Mouse (Mus musculus): ENCODE measurements around the gene Pcbd2.

Pcbd2 gene

DNA sequence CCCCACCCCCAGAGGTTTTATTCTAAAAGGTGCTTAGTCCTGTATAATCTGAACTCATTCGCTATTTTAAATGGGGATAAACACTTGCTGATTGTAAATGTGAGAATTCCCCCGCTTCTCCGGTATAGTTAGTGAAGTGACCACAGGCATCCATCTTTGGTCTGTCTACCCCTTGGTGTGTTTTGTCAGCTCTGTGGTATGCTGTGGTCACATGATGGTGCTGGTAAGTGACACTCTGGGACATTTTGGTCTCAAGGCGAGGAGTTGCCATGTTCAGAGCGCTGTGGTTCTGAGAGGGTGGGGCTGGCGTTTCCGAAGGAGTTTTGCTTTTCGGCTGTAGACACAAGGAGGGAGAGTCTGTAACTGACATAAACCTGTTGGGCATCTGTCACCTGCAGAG lies 10.7 kb downstream of the Pcbd2 start:
- DNase-seq, result no peak

DNA sequence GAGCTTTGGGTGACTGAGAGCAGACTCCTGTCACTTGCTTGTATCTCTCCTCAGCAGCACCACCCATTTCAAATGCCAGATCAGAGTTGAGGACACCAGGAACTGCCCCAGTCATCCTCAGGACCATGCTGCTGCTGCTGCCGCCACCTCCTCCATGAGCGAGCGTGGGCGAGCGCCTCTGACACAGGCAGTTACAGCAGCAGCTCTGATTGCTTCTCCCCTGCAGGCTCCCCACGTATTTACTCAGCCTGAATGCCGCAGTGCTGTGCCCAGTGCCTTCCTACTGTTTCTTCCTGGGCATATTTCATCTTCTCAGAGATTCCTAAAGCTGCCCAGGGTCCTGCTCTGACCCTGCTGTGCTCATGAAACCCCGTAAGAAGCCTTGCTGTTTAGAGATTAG lies 15.1 kb downstream of the Pcbd2 start:
- DNase-seq, result no peak

DNA sequence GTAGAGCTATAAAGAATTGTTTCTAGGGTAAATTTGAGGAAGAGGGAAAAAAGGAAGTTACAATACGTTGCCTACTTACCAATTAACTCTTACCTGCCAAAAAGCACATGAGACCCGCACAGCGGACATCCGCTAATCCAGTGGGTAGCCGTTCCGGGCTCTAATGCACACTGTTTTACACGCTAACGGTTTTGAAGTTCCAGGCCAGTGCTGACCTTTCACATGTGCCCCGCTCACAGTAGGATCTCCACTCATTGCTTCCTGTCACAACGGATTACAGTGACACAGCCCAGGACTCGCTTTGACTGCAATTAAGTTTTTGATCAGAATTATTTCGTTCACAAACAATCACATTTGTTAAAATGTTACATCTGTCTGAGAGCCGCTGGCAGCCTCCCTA lies 27.2 kb downstream of the Pcbd2 start:
- no peak for DNase-seq

DNA sequence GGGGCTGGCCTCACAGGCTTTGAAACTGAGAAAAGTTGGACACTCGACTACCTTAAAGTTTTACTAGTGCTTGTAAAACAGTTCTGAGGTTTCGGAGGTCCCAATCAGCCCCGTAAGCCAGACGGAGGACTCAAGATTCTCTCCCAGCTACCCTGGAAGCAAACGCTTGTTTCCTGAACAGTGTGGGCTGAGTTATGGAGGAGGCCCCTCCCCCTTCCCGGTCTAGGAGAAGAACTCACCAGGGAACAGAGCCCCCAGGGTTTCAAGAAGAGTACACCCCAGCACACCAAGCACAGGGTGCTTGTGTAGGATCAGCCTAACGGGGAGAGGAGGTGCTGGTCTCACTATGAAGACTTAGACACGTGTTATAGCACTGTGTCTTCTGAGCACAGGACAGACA lies 29.6 kb downstream of the Pcbd2 start:
- no peak for DNase-seq

DNA sequence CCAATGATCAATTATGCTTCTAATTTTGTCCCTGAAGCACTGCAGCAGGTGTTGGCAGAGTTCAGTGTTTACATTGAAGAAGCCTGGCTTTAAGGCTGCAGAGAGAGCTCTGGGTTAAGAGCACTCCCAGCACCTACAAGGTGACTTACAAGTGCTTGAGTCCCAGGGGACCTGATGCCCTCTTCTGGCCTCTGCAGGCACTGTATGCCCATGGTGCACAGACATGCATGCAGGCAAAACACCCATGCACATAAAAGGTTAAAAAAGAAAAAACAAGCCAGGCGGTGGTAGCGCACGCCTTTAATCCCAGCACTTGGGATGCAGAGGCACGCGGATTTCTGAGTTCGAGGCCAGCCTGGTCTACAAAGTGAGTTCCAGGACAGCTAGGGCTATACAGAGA lies 30.5 kb downstream of the Pcbd2 start:
- DNase-seq, result peak in 1 of 2 experiments; percentile 8

DNA sequence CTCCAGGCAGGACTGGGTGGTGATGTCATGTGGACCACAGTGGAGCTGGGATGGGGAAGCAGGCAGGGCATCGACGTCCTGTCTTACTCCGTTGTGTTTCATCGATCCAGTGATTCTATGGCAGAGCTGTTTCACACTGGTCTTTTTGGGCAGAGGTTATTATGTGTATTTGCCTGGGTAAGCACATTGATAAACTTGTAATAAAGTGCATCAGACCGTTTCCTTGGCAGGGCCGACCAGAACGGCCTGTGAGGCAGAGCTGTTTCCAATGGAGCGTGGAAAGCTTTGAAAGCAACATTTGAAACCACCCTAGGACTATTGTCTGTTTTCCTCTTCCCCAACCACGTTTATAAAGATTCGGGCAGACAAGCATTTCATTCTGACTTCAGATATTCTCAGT lies 33.4 kb downstream of the Pcbd2 start:
- no peak for DNase-seq

DNA sequence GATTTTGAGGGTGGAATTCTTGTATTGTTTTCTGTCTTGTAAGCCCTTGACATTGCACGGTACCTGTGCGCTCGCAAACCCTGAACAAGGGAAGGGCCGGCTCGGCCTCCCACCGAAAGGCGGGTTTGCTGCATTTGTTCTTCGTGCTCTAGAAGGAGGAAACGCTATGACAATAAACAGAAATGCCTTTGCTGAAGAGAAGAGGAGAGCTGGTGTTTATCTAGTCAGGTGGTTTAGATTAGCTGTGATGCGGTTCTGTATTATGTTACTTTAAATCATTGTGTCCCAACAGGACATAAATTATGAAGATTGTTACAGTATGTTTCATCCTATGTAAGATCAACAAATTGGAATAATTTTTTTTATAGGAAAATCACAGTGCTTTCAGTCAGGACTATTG lies 34.3 kb downstream of the Pcbd2 start:
- DNase-seq, result no peak

DNA sequence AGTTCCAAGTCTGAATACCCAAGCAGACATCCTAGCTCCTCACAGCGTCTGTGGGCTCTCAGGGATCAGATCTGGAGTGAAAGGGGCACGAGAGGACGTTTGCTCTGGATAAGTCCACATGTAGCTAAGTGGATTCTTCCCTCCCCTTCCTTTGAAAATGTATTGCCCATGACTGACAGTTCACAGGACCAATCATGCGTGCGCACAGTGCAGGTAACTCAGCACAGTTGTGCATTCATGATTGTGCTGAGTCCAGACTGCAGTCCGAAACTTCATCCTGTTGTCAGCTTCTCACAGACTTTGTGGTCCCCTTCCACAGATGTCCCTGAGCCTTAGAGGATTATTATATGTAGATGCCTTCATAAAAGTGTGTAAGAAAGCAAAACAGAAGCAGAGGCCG lies 47.2 kb downstream of the Pcbd2 start:
- no peak for DNase-seq

DNA sequence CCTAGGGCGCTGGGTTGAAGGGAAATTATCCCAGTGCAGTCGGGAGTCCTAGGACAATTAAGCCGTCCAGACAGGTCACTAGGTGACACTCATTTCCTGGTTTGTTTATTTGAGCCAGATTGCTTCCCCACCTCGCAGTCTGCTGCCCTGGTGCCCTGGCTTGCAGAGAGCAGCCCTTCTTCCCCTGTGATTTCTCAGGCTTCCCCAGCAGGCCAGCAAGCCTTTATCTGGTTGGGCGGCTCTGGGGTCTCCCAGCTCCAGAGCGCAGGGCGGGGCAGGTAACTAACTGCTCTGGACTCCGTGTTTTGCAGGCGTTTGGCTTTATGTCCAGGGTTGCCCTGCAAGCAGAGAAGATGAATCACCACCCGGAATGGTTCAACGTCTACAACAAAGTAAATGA lies 47.9 kb downstream of the Pcbd2 start:
- DNase-seq, result no peak

DNA sequence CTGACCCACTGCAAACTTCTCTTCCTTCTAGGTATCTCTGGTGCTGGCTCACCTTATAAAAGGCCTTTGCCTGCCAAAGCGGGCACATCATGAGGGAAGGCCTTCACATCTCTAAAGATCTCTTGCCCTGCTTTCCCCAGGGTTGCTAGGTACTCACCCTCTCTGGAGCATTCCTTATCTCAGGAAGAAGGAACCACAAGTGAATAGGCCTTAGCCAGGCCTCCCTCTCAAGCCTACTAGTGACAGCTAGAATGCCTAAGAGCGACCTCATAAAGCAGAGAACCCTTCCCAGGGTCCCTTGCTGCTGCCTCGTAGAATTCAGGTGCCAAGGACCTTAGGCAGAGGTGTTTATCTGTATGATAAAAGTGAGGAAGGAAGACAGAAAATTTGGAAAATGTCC lies 57.1 kb downstream of the Pcbd2 start, which contains the start of gene Catsper3:
Gene Catsper3, plus strand, starts transcription at position 301 of the 400 bp plus-strand sequence.
- DNase-seq, result no peak

DNA sequence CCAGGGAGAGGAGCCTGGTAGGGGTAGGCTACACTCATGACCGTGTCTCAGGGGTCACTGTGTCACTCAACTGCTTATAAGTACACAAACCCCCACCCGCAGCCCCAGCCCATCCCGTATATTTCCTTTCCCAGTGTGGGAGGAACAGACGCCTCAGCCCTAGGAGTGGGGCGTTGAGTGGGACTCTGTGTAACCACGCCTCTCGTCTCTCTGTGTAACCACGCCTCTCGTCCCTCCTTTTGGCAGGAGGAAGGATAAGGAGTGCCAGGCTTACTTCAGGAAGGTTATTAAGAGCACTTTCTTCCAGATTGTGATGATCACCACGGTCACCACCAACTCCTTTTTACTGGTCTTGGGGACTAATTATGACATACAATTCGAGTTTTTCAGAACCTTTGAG lies 59.0 kb downstream of the Pcbd2 start:
- DNase-seq, result no peak

DNA sequence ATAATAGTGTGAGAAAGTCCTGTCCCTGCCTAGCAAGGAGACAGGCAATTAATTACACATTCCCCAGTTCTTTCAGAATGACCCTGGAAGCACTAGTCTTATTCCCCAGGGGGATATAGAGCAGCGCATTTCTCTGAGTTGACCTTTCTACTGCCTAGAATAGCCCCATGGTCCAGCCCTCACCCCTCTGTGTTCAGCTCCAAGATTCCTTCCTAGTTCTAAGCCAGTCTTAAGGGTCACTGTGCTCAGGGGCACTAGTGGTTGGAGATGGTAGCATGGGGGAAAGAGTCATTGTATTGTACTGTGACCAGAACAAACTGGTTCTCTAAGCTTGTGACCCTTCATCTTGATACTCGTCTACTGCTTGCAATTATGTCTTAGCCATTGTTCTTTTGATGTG lies 74.1 kb downstream of the Pcbd2 start:
- no peak for DNase-seq

DNA sequence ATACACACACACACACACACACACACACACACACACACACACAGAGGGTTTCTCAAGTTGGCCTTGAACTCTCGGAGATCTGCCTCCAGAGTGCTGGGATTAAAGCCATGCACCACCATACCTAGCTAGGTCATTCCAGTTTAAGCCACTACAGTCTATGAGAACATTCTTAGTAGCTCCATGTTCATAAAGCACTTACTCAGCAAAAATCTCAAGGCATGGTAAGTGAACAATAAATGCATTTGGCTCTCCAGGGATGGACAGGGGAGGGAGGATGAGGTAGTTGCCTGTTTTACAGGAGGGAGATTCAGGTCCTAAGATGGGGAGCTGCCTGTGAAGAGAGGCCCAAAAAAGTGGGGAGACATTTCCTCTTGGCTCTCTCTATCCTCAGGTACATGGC lies 76.8 kb downstream of the Pcbd2 start:
- no peak for DNase-seq

DNA sequence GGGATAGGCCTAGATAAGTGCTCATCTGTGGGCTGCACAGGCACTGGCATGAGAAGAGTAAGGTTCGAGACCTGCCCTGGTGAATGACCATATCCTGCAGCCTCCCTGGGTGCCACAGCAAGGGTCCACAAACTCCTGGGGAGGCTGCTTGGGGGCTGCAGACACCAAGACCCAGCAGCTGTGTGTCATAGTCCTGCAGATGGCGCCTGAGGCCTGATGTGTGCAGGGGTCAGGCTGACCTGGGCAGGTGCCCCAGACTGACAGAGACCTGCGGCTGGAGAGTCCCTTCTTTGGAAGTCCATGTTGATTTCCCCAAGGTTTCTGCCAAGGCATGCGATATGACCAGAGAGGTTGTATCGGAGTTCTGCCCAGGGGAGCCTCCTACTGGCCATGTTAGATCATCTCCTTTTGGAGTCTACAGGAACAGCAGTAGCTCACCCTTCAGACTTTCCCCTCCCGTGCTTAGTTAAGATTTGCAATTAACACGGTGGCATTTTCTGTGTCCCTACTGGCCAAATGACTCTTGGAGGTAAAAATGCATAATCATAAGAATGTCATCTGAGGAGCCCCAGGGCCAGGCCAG lies 82.0 kb downstream of the Pcbd2 start:
- DNase-seq, result no peak

DNA sequence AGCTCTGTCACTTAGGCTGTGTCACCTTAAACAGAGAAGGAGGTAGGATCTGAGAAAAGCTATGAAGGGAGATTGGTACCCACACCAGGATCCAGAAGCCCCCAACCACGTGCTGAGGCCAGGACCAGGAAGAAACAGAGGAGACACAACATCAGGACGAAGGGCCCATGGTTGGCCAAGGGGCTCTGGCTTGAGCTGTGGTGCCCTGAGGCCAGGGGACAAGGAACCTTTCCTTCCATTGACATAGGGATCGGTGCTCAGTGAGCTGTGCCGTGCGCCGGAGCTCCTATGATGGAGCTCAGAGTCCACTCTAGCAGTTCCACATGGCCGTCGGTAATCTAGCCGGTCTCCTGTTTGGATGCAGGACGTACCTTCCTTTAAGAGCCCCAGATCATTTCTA lies 82.5 kb downstream of the Pcbd2 start:
- DNase-seq, result no peak

DNA sequence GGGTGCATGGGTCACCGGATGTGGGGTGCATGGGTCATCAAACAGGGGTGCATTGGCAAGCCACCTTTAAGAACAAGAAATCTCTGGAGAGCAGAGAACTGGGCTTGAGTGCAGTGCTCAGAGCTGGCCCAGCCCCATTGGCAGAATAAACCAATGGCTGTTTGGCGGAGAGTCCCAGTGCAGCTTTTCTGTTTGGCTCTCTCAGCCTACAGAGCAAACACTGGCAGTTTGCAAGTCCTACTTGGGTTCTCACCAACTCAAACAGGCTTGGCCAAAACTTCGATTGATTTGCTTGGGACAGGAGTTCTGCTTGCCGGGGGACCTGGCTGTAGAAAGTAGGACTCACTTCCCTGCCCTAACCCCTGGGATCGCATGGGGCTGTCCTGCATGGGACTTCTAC lies 83.8 kb downstream of the Pcbd2 start:
- DNase-seq, result no peak

DNA sequence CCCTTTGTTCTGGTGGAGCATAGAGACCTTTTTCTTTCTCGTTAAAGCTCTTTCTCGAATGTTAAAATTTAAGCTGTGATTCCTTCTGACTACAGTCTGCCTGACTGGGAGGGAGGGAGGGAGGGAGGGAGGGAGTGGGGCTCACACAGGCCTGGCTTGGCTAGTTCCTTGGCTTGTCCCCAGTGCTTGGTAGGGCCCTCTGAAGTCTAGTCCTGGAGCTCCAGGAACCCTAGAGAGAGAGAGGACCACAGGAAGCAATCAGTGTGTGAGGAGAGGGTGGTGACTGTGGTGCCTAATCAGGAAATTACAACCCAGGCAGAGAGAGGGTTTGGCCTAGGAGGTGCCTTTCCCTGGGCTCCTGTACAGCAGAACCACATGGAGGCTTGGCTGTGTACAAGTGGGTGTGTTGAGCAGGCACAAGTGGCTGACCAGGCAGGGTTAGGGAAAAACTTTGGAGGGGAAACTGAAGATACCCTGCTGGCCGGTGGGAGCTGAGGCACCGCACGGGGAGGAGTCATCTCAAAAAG lies 86.4 kb downstream of the Pcbd2 start:
- no peak for DNase-seq

DNA sequence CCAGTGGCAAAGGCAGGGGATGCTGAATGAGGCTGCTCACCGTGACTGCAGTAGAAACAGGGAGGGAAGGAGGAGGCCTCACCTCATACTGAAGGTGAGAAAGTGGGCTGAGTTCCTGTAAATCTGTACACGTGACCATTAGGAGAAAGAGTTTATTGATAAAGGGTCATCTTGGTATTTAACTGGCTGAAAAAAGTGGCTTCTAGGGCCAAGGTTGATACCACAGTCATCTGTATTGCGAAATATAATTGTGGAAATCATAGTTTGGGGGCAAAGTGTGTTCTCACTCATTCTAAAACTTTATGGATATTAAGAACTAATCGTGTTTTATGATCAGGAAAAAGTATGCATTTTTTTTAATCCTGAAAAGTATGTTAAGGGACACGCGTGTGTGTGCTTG lies 87.7 kb downstream of the Pcbd2 start:
- no peak for DNase-seq

DNA sequence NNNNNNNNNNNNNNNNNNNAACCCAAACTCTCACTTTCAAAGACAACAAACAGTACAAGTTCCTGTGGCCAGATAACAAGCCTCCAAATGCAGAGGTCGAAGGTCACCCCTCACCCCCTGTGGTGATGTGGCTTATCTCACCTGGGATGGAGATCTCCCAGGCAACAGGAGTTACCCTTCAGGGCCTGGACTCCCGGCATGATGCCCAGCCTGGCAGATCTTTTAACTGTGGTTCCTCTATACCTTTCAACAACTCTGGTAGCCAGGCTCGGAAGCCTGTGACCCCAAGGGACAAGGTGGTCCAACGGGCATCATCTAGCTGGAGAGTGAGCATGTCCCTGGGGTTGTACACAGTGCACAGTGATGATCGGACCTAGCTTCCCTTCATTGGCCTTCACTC lies 95.3 kb downstream of the Pcbd2 start:
- DNase-seq, result no peak

DNA sequence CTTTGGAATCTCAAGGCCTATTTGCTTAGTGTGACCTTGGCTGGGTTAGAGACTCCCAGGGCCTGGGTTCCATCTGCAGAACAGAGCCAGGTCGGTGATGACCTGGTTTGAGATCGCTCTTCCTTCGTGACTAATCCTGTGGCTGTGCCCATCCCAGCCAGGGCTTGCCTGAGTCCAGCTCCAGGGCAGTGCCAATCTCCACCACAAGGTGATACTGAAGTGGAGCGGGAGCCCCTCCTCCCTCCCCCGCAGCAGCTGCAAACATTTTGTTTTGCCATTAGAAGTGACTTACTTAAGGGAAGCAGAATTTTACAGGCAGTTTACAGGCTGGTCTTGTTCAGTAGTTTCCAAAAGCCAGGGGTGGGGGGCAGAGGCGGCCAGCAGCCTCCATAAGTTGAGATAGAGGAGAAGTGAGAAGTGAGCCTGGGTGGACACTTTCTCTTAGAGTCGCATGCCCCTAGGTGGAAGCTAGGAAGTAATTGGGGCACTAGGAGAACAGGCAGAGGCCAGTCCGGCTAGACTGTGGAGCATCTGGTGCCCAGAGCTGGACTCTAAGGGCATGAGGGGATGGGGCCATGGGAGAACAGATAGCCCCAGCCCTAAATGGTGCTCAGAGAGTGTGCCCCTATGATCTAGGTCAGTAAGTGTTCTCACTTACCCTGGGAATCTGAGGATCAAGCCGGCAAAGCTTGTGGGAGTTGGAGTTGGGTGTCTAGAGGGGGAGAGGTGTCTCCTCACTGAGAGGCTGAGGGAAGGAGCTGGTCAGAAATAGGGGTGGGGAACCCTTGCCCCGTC lies 97.2 kb downstream of the Pcbd2 start:
- DNase-seq, result no peak

DNA sequence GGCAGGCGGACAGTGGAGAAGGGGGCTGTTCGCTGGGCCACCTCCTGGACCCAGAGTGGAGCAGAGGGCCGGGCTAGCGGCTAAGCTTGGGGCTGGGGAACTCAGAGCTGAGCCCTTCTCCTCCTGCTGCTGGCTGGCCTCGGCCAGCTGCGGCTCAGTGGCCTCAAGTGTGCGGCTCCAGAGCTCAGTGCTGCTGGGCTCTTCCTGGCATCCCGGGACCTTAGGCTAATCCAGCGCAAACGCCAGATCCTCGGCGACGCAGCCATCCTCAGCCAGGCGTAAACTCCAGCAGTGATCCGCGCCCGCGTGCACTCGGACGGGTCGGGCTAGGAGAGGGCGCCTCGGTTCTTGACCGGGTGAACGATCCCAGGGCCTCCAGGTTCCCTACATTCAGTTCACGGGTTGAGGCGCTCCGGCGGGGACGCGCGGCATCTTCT lies 98.1 kb downstream of the Pcbd2 start:
- DNase-seq, result no peak

DNA sequence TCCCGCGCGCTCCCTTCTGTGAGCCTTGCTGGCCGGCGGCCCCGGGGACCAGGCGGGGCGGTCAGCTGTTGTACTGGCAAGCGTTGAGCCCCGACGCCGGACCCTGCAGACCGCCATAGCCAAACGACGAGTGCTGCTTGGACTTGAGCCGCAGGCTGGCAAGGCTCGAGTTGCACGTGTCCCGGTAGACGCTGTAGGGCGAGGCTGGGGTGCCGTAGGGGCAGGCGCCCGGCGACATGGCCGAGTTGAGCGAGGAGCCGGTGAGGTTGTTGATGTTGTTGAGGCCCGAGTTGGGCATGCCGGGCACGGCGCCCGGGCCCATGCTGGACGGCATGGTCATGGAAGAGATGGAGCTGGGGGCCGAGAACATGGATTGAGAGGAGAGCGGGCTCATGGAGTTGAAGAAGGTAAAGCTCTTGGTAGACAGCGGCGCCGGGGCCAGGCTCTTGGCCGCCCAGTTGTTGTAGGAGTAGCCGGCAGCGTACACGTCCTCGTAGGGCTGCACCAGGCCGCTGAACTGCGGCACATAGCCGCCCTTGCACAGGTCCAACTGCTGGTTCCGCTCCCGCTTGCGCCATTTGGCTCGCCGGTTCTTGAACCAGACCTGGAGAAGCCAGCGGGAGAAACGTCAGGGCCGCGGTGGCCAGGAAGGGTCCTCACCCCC lies 99.0 kb downstream of the Pcbd2 start:
- DNase-seq, result no peak
